Mouse (Mus musculus) spleen, embryonic (tissue): Measurements from ENCODE around the gene Vmn1r21.
"Not testable (repeated sequence)": the region's sequence is repeated elsewhere in the genome, so short reads cannot be mapped to it uniquely, and the experiment has no call there.

ENCODE experiments used
- CTCF ChIA-PET: fragments of 350-600 bp; sonication (Branson Sonifier 250); formaldehyde crosslinking; loops from one replicate; lab custom pipeline; 2022; lab: Charles Lee

Gene Vmn1r21

DNA sequence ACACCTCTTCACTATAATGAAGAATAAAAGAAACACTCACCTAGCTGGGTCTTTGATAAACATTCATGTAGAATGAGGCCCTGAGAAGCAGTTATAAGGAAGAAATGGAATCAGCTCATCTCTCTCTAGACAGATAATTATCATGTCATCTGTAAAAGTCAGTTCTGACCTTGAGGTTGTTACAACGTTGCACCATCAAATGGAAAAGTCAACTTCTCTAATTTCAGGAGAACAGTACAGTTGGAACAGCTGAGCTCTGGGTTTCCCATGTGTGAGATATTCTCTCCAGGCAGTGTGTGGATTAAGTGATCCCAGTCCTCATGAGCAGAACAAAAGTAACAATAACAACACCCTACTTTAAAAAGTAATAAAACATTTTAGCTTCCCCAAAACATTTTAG is at the start of gene Vmn1r21:
Gene Vmn1r21, minus strand, starts transcription at position 58 of the 400 bp plus-strand sequence.
- CTCF ChIA-PET, result interaction anchor here (0.7 kb wide), 1 partner anchor 12 kb away, joined by 4 read pairs; no protein-coding TSS in a partner anchor

DNA sequence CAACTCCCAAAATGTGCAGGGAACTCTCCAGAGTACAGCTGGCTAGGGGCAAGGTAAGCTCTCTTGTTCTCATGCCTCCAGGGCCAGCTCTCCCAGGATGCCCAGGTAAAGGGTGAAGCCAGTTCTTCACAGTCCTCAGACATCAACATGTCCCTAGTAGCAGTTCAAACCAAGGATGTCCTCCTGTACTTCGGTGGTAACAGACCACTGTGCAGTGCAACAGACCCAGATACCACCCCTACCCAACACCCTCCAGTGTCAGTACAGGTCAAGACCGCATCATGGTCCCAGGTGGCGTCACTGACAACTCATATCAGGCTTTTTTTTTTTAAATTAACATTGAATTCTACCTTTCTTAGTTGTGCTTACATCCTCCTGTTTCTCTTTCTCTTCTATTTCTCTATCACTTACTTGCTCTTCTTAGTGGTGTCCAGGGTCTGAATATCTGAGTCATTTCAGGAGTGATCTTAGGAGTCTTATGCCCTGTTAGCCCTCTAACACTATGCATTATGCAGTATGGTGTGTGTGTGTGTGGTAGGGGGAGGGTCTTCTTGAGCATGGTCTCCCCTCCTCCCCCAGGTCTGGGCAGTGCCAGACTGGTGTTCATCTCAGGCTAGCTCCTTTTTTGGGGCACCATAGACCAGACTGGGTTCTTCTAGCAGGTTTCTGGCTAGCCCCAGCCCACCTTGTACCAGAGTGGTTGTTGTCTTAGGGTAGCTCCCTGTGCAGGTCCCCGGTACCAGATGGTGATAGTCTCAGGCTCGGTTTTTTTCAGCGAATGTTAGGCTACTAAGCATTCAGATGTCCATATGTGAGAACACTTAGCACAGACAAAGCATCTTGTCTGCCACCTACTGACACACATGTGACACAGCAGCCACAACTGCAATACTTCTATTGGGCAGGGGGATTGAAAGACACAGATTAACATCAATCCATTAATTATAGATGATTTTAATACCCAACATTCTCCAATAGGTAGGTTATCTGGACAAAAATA is 9.2 kb upstream of the Vmn1r21 start:
- CTCF ChIA-PET, result no interaction called here

DNA sequence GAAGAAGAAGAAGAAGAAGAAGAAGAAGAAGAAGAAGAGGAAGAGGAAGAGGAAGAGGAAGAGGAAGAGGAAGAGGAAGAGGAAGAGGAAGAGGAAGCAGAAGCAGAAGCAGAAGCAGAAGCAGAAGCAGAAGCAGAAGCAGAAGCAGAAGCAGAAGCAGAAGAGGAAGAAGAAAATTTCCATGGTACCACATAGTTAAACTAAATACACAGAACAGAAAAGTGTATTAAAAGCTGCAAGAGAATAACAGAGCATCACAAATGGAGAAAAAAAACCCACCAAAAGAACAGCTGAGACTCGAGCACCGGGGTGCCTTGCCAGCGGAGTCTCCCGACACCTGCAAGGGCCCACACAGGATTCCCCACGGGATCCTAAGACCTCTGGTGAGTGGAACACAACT is 1.0 kb upstream of the Vmn1r21 start:
- CTCF ChIA-PET, result not testable (repeated sequence)

DNA sequence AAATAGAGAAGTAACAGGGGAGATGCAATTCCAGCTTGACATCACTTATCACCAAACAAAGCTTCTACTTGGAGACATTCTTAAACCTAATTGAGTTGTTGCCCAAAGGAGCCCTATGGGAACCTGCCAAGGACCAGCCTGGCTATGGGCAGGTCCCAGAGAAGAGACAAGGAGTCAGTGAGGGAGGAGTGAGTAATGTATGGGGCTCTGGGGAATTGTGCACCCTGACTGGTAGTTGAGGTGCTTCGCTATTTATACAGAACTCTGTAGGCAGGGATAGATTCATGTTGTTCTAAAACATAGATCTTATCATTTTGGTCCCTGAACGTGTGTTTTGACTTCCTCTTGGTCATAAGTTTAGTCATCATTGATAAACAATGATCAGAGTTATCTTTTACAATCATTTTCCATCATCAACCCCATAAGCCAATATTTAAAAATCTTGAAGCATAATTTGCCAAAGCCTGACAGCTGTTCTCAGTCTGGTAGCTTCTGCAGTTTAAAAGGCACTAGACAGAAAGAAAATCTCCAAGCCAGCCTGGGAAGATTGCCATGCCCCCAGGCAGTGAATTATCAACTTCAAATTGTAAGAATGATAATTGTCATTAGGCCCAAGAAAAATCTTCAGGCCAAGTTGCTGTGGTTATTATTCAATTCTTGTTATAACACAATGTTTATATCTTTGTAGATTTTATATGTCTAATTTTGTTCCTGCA is 10.3 kb downstream of the Vmn1r21 start:
- CTCF ChIA-PET, result no interaction called here

DNA sequence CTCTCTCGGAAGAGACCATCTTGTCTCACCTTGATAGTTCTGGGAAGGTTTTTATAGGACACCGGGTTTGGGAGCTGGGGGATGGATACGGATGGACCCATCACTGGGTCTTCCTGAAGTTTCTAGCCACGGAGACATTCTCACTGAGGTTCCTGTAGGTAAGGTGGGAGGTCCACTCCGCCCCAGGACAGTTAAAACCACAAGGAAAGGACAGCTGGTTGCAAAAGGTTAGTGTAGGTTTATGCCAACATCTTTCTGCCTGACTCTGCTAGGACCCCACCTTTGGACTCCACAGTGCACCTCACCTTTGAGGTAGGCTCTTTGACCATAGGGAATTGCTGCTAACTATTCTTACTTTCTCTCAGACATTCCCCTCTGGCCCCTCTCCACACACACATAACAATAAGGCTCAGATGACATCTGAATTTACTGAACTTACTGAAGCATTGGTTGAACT is 24.9 kb downstream of the Vmn1r21 start:
- CTCF ChIA-PET, result no interaction called here

DNA sequence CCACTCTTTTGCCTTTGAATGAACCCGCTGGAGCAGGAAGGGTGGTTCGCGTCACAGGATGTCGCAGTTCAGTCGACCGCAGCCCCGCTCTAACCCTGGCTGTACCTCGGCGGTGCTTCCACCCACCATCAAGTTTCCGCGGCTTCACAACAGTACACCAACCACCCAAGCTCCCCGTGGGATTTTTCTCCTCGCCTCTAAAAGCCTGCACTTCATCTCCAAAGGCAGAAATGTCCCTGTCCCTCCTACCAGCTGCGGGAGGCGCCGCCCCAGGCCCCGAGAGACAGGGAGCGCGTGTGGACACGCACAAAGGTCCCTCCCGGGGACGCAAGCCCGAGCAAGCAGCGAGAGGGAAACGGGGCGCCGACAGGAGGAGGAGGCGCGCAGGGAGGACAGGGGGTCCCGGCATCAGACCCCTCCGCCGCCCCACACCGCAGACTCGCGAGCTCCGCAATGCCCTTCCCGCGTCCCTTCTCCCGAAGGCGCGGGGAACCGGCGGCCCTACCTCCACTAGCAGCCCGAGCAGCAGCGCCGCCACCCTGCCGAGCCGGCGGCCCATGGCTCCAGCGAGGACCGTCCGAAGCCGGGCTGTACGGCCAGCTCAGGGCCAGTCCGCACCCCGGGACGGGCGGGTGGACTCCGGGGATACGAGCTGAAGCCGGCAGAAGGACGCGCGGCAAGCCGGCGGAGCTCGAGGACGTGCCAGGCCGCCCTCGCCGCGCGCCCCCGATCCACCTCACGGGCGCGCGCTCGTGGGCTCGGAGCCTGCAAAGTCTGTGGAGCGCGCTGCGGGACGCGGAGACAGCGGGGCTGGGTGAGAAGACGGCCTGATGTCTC is 25.5 kb downstream of the Vmn1r21 start, which contains the start of gene Vopp1:
Gene Vopp1, minus strand, starts transcription at position 738 of the 837 bp plus-strand sequence.
- CTCF ChIA-PET, result interaction anchor here (0.7 kb wide), 1 partner anchor 116 kb away, joined by 3 read pairs; no protein-coding TSS in a partner anchor

DNA sequence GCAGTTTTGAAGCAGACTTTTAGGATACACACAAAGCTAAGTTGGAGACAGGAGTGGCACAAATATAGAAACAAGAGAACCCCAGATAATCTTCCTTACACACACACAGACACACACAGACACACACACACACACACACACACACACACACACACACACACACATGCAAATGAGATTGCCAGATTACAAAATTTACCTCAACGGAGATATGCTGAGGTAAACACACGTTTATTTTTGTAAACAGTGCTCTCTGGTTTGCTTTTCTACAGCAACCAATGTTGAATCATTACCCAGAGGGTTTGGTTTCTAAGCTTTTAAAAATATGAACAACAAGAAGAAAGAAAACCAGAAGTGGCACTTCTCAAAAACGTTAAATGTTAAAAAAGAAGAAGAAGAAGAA is 26.7 kb downstream of the Vmn1r21 start:
- CTCF ChIA-PET, result no interaction called here

DNA sequence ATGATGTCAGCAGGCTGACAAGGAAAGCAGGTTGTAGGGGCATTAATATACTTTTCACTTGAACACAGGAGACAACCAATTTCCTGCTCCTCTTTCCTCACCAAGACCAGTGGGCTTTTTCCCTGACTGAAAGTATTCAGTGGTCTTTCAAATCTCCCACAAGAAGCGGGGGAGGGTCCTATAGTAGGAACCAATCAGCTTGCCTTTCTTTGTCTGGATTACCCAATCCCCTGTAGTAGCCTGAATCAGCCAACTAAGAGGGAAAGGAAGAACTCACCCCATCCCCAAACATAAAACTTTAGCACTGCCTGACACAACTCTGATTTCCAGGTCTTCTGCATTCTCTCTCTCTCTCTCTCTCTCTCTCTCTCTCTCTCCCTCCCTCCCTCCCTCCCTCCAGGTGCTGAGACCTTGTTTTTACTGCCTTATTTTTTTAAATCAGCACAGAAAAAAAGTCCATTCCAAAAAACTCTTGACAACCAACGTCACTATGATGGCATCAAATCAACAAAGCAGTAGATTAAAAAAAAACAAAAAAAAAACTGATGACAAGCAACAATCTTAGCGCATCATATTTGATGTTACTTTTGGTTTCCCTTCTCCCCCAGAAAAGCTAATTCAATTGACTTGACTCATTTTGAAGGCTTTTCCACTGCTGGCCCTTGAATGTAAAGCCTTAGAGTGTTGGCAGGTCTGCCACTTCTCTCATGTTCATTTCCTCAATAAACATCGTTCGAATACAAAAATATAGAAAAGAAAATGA is 27.3 kb downstream of the Vmn1r21 start:
- CTCF ChIA-PET, result no interaction called here

DNA sequence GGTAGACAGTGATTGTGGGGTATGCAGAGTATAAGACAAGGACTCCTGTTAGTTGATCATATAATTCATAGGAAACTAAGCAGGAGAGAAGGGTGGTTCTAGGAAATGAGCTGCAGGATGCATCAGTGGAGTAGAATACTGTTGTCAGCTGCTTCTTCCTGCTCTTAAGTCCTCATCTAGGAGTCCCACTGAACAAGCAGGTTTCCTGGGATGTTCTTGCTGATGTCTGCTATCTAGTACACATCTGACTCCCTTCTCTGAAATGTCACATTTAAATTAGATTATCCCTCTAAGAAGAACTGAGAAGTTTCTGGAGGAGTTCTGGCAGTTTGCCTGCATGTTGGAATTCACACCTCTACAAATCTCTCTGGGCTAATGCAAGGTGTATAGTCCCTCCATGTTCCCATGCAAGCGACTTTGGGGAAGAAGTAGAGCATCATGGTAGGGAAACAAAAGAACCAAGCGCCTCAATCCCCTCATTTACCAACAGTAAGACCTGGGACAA is 35.7 kb downstream of the Vmn1r21 start:
- CTCF ChIA-PET, result no interaction called here

DNA sequence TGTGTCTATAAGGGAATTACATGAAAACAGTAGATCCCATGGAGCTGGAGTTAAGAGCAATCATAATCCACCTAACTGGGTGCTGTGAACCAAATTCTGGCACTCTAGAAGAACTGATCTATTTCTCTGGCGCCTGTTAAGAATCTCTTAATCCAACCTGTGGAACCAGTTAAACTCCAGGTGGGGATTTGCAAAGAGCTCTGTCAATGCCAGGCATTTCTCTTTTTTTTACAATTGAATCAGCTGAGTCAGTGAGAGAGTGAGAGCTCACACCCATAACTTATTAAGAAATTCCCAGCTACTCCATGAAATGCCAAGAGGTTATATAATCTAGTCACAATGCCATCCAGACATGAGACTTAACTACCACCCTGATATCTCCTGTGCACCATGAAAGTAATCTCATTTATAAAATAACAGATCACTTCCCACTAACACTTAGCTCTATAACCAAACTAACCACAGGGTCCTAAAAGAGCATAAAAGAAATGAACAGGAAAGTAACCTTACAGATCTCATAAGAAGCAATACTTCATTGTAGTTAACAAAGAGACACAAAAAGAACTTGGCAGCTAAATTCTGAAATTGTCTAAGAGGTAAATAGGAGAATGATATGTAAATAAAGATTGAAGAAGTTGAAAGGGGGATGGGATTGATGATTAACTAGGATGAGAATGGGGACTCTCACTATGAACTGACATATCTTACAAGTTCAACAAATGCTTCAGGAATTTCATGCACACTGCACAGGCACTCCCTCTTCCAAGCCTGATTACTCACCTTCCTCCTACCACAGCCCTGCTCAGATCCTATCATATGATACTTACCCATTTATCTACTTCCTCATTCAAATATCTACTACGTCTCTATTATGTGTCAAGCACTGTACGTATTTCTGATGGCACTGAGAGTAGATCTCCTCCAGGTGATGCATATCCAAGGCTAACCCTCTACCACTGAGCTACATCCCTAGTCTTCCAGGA is 38.1 kb downstream of the Vmn1r21 start:
- CTCF ChIA-PET, result no interaction called here

DNA sequence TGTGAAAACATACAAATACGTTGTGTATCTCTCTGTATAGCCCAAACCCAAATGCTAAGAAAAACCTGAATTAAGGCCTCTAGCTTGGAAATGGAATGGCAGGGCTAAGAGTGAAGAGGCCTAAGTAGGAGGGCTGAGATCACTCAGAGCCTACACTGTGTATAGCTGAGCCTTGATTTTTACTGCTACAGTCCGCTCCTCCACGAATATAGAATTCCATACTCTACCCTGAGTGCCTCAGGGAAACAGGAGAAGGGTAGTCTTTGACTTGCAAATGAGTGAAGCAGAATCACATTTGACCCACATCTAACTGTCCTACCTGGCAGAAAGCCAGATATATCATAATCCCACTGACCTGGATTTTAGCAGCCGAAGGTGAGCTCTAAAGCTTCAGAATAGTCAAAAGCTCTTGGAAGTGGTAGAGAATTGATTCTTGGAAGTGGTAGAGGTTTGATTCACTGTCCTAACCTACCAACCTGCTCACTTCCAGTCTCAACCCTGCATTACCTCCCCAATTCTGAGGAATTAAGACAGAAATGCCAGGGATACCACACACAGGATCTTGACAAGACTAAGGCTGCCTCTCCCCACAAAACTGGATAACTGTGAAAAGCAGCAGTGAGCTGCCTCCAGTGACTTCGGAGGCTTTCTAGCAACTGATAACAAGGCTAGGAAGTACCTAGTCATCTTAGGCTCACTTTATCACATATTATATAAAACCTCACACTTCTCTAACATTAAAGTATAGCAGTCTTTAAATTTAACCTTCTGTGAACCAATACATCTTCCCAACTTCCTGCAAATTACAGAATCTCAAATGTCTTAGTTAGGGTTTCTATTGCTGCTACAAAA is 44.7 kb downstream of the Vmn1r21 start:
- CTCF ChIA-PET, result no interaction called here

DNA sequence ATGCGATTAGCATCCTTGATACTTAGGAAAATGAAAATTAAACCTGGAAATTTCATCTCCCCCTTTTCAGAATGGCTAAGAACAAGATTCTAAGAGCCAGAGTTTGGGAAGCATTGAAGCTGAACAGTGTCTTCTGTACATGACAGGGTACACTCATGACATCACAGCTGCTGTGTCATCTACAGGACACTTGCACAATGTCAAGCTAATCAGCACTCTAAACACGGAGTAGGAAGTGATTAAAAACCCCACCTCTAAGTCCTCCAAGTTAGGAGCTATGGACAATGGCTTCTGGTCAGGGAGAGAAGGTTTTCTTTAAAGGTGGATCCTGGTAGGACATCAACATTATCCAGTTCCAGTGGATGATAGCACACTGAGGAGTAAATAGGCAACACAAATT is 47.0 kb downstream of the Vmn1r21 start:
- CTCF ChIA-PET, result no interaction called here

DNA sequence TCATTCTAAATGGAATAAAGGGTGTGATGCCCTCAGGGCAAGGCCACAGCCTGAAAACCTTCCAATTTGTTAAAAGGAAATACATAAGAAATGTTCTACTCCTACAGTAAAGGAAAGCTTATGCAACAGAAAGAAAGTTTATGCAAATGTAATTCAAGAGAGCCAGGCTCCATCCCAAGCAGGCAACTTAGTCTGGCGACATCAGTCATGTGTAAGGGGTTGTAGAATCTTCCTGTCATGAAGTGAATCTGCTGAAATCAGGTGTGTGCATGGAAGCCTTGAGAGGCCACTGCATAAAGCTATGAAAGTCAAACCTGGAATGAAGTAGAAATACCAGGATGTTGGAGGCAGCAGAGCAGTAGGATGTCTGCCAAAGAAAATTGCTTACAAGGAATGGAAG is 51.2 kb downstream of the Vmn1r21 start:
- CTCF ChIA-PET, result no interaction called here

DNA sequence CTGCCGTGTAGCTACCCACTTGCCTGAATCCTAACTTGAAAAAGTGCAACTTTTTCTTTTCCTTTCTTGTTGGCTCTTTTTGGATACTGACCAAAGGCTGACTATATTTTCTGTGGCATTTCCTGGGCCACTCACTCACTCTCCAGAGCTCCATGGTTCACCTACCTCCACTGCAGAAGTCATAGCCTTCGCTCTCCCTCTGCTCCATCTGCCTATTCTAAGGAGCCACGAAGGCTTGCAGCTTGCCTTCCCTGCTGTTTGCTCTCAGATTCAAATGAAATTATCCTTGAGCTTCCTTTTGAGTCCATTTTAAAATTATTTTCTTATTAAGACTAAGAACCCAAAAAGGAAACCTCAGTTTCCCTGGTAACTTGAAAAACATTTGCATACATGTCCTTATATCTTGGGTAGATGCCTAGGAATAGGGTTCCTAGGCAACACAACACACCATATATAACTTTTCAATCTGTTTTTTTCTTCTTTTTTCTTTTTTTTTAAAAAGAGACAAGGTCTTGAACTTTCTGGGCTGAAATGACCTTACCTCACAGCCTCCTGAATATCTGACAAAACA is 53.2 kb downstream of the Vmn1r21 start:
- CTCF ChIA-PET, result no interaction called here

DNA sequence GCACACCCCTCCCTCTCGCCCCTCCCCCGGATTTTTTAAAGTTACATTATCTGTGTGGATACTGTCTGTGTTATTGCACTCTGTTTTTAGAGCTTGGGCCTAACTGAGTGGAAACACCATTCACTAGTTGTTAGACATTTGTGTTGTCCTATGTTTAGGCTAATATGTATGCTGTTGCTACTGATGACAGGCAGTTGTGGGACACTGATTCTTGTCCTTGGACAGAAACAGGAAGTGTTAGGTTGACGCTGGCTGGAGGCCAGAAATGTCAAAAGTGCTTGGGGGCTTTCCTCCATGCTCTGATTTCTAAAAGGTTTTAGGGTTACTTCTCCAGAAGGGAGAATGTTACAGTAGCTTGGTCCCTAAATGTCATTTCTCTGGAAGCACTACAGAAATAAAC is 54.3 kb downstream of the Vmn1r21 start:
- CTCF ChIA-PET, result no interaction called here
